Mouse (Mus musculus): ENCODE results near the gene Ric1.

DNA sequence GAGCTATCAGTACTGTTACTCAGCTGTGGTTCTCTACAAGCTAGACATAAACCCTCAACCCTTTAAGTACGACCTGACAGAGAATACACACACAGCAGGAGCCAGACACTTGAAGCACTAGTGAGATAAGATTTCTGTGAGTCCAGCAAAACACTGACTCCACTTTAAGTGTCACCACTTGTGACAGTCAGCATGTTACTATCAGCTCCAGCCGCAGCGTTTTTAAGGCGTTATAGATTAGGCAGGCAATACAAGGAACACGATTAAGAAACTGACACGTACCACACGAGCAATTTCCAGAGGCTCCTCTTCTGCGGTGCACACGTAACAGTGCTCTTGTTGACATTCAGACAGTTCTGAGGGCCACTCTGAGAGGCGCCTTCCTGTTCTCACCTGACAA is 88.8 kb downstream of the Ric1 start:
- TF ChIP-seq CTCF (IDR thresholded peaks at IDR 0.05; ENCODE audit: borderline replicate concordance, insufficient read depth, low read depth, low read length), result no peak
- TF ChIP-seq POLR2A (IDR thresholded peaks at IDR 0.05; ENCODE audit: borderline replicate concordance, insufficient read depth, low read length), result no peak

Measured in cerebellum, adult 2 months (tissue).